Mouse (Mus musculus) testis, adult 2 months (tissue): ENCODE data around the gene Bmpr1a.

Experiments
- CTCF ChIP-seq: fragments of 200-500 bp; IDR thresholded peaks from 2 replicates; pipeline ENCODE4 v1.5.1; 2012; ENCODE audit warnings: low read depth, mild to moderate bottlenecking, inconsistent platforms, low read length, moderate library complexity; ENCODE audit not compliant: control insufficient read depth, insufficient read depth, insufficient replicate concordance
- POLR2A ChIP-seq: fragments of 200-500 bp; IDR thresholded peaks from 2 replicates; pipeline ENCODE4 v1.6.1; 2012; ENCODE audit warnings: low read depth, mild to moderate bottlenecking, inconsistent platforms, low read length, moderate library complexity; ENCODE audit not compliant: control insufficient read depth

GRCm38 (mm10) chr14:34417501-34417900, 85.6 kb downstream of the Bmpr1a start:
- TF ChIP-seq CTCF (no peak), POLR2A (no peak)
